Mouse (Mus musculus): Measurements from ENCODE around the gene Cpsf6.
A peak's percentile ranks its signal among the peaks of the same experiment; 100 is the strongest.

Cpsf6 gene

GRCm38 (mm10) chr10:117385086-117385430 lies 5.2 kb upstream of the Cpsf6 start:
- peak; percentile 91 for DNase-seq (ENCODE audit: low spot score)

DNA sequence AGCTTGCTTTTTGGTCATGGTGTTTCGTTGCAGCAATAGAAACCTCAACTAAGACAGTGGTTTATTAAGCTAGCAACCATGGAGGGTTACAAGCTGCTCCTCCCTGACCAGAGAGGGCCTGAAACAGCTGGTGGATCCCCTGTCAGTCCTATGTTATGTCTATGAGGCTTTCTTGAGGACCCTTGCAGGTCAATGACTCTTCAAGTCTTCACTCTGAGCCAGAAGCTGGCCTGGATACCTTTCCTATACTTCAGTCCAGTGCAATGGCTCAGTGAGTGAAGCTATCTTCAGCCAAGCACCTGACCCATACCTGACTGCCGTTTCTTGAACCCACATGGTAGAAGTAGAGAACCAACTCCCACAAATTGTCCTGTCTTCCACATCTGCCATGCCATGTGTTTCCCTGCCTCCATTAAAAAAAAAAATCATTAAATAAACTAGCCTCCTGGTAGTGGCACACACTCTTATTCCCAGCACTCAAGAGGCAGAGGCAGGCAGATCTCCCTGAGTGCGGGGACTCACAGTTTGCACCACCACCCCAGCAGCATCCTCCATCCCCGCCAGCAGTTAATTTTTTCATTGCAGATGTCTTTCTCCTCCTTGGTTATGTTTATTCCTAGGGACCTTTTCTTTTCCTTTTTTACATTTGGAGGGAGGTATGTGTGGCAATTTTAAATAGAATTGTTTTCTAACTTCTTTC lies 4.7 kb upstream of the Cpsf6 start:
- DNase-seq (ENCODE audit: low spot score): peak; percentile 94

DNA sequence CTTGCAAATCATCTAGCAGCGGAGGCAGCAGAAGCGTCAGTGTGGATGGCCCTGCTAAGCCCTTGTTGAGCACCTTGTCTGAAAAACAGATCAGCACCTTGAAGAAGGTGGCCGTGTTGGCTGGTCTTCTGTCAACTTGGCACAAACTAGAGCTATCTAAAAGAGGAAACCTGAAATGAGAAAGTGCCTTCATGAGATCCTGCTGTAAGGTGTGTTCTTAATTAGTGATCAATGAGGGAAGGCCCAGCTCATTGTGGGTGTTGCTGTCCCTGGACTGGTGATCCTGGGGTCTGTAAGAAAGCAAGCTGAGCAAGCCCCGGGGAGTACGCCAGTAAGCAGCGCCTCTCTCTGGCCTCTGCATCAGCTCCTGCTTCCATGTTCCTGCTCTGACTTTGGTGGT lies 4.1 kb upstream of the Cpsf6 start:
- no peak for DNase-seq (ENCODE audit: low spot score)

DNA sequence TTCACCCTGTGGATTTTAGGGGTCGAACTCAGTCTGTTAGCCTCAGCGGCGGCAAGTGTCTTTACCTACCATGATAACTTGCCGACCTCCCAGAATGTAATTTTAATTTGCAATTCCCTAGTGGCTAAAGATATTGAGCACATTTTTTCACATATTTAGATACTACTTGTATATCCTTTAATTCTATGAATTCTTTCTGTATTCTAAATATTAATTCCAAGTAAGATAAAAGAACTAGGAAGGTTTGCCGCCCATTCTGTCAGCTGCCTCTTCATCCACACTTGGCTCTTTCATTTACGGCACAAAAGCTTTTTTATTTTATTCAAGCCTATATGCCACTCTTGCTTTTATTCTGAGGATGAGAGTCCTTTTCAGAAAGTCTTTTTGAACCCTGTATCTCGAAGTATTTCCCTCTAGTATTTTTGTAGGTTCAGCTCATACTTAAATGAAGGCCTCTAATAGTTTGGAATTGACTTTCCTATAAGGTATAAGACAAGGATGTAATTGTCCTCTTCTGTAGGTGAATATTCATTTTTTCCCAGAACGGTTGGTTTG lies 3.3 kb upstream of the Cpsf6 start:
- DNase-seq (ENCODE audit: low spot score): peak; percentile 93

DNA sequence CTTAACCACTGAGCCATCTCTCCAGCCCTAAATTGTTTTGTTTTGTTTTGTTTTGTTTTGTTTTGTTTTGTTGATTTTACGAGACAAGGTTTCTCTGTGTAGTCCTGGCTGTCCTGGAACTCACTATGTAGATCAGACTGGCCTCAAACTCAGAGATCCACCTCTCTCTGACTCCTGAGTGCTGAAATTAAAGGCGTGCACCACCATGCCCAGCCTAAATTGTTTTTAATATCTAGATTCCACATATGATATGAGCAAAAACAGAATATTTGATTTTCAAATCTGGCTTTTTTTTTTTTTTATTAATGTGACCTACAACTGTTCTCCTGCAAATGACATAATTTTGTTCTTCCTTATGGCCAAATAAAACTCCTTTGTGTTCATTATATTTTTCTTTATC lies 2.3 kb upstream of the Cpsf6 start:
- DNase-seq (ENCODE audit: low spot score): peak; percentile 82

DNA sequence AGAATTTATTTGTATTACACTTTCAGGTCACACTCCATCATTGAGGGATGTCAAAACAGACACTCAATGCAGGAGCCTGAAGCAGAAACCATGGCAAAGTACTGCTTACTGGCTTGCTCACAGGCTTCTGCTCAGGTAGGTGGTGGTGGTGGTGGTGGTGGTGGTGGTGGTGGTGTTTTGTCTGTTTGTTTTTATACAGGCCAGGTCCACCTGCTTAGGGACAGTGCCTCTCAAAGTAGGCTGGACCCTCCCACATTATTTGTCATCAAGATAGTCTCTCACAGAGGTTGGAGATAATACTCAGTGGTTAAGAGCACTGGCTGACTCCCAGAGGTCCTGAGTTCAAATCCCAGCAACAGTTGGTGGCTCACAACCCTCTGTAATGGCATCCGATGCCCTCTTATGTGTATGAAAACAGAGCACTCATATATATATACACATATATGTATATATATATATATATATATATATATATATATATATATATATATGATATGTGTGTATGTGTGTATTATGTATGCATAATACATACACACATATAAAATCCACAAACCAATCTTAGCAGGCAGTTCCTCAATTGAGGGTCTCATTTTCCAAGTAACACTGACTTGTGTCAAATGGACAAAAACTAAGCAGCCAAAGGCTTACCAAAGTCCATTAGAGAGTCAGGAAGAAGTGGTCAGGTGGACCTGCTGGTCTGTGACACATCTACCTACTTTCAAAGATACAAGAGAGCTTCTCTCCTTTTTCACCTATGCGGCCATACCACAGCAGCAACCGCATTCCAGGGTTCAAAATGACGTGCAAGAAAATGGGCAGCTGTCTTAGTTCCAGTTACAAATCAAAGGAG lies 1.1 kb upstream of the Cpsf6 start:
- peak; percentile 94 for DNase-seq (ENCODE audit: low spot score)

DNA sequence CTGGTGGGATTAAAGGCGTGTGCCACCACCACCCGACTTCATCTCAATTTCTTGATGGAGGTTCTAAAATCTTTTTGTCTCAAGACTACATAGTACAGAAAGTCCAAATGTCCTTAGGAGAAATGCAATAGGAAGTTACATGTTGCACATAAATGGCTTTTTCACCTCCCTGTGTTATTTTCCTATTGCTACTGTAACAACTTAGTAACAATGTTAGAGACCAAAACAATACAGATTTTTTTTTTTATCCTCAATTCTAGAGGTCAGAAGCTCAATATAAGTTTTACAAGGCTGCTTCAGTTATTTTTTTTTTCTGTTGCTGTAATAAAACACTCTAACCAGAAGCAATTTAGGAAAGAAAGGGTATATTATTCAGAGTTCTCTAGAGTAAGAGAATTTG lies 374 bp downstream of the Cpsf6 start:
- DNase-seq (ENCODE audit: low spot score): peak; percentile 91

GRCm38 (mm10) chr10:117378642-117379041 lies 1.2 kb downstream of the Cpsf6 start:
- DNase-seq (ENCODE audit: low spot score): peak; percentile 93

- DNase-seq (ENCODE audit: low spot score): peak; percentile 91
Observed at GRCm38 (mm10) chr10:117378291-117378555, 1.6 kb downstream of the Cpsf6 start.

- DNase-seq (ENCODE audit: low spot score): peak; percentile 94
Observed at GRCm38 (mm10) chr10:117377431-117378290, 2.2 kb downstream of the Cpsf6 start.

DNA sequence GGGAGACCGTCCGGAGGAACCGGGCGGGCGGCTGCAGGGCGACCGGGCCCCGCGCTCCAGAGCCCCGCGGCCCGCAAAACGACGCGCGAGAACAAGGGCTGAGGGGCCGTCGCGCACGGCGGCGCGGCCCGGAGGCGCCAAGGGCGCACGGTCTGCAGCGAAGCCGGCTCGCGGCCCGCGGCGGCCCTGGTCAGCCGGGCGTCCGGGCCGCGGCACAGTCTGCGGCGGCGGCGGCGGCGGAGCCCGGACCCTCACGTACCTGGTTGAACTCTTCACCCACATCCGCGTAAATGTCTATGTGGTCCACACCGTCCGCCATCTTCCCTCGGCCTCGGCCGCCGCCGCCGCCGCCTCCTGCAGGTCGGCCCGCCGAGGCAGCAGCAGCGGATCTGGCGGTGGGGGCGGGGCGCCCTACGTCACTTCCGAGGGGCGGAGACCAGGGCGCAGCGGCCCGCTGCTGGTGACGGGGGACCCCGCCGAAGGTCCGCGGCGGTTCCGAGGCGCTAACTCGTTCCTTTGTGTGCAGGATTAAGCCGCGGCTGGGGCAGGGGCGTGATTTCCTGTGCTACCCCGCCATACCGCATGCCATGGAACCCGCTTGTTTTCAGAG lies 3.1 kb downstream of the Cpsf6 start:
- peak; percentile 82 for DNase-seq (ENCODE audit: low spot score)

GRCm38 (mm10) chr10:117375841-117376579 lies 3.8 kb downstream of the Cpsf6 start:
- peak; percentile 64 for DNase-seq (ENCODE audit: low spot score)

DNA sequence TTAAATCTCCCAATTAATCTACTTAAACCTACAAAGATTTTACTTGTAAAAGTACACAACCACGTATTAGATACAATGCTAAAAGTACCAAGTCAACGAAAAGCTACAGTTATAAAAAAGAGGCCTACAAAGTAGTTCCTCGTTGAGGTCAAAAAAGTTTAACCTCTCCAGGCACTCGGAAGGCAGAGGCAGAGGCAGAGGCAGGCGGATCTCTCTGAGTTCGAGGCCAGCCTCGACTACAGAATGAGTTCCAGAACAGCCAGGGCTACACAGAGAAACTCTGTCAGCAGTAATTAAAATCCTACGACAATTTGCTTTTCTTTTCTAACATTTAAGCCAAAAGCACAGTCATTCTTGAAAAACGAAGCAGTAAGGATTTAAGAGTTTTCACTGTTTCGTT lies 4.7 kb downstream of the Cpsf6 start:
- peak; percentile 5 for DNase-seq (ENCODE audit: low spot score)

DNA sequence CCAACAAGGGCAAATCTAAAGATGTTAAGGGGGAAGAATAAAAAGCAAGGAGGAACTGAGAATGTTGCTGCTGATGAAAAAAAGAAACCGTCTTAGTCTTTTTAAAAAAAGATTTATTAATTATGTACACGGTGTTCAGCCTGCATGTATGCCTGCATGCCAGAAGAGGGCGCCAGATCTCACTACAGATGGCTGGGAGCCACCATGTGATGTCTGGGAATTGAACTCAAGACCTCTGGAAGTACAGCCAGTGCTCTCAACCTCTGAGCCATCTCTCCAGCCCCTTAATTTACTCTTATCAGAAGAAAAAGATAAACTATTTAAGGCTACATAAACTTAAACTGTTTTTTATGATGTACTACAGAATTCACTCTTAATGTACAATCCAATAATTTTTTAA lies 16.7 kb downstream of the Cpsf6 start:
- peak; percentile 53 for DNase-seq (ENCODE audit: low spot score)

DNA sequence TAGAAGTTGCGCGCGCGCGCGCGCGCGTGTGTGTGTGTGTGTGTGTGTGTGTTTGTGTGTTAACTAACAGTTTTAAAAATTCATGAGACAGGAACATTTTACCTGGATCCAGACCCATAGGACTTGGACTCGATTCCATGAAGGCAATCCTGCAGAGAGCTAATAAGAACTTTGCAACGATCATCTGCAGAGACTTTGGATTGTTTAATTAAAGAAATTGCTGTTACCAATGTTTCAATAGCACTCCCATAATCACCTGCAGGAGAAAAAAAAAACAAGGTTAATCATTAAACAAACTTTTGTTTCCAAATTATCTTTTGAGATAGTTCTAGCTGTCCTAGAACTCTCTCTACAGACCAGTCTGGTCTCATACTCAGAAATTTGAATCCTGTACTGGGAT lies 20.9 kb downstream of the Cpsf6 start:
- DNase-seq (ENCODE audit: low spot score): no peak

- DNase-seq (ENCODE audit: low spot score): no peak
Observed at GRCm38 (mm10) chr10:117343000-117343399, 36.8 kb downstream of the Cpsf6 start.

- DNase-seq (ENCODE audit: low spot score): no peak
Observed at GRCm38 (mm10) chr10:117342406-117342805, 37.4 kb downstream of the Cpsf6 start.

DNA sequence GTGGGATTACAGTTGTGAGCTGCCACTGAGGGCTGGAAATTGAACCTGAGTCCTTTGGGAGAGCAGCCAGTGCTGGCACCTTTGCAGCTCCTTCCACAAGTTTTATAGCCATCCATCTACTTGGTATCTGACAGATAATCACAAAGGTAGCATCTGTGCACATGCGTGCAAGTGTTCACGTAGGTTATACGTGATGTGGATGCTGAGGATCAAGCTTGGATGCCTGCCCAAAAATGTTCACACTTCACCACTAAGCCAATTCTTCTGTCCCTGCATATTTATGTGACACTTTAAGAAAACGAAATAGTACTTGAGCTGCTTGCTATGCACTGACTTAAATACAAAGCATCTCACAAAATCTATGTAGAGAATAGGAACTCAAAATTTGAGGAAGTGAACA lies 38.8 kb downstream of the Cpsf6 start:
- no peak for DNase-seq (ENCODE audit: low spot score)

GRCm38 (mm10) chr10:117339241-117339640 lies 40.6 kb downstream of the Cpsf6 start:
- no peak for DNase-seq (ENCODE audit: low spot score)

DNA sequence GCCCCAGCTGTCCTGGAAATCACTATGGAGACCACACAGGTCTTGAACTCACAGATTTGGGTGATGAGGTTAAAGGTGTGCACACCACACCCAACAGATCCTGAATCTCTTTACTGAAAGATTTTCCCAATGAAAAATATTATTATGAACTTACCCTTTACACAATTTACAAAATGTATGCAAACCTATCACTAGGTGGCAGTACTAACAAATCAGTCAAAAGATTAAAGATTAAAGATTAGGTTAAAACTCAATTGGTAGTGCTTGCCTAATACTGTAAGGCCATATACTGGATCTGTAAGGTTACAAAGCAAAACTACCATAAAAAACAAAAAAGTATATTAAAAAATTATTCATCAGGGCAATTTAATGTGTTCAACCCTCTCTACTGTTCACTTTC lies 41.9 kb downstream of the Cpsf6 start:
- DNase-seq (ENCODE audit: low spot score): no peak

- no peak for DNase-seq (ENCODE audit: low spot score)
Observed at GRCm38 (mm10) chr10:117335649-117336048, 44.2 kb downstream of the Cpsf6 start.

All from adipocyte (in vitro differentiated cells).